Mouse (Mus musculus) induced T-regulatory cell, adult 2 months (primary cell): ENCODE data around the gene Trp53i11.

ENCODE experiments used
- DNase-seq: peaks from one replicate; pipeline ENCODE4 v3.0.0-alpha.2; 2012; ENCODE audit warnings: low read depth

Gene Trp53i11

DNA sequence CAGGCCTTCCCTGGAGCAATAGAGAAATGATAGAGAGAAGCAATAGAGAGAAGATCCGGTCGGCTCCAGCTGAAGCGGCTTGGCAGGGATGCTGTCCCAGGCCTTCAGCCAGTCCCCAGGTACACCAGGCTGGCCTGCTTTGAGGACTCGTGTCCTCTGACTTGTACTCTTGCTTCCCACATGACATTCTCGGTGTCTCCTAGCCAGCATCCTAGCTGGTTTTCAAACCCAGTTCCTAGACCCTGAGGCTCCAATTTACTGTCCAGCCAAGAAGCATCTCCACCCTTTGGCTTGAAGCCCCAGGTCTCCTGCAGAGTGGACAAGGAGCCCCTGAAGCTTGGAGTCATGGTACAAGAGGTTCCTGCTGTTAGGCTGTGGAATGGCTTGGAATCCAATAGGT is 54.8 kb downstream of the Trp53i11 start:
- DNase-seq: no peak

DNA sequence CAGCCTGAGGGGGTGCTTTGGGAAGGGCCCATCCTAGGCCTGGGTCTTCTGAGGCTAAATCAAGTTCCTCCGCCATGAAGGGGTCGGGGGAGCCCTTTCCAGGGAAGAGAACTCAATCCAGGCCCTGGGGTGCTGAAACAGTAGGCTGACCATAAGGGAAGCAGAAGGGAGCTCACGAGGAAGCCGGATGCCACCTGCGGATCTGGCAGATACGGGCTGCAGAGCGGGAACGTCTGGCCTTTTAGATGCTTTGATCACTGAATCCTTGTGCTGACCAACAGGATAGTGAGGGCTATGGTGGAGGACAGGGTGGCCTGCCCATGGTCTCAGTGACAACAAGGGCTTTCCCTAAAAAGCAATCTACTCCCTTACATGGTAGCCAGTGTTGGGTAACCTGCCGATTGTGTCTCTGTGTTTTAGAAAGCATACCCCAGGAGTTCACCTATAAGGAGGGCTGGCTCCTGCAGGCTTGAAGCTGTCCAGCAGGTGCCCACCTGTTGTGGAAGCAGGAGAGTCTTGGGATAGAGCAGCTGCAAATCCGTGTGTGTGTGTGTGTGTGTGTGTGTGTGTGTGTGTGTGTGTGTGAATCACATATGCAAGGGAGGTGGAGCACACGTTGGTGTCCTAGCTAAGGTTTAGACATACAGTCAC is 56.2 kb downstream of the Trp53i11 start:
- DNase-seq: no peak

DNA sequence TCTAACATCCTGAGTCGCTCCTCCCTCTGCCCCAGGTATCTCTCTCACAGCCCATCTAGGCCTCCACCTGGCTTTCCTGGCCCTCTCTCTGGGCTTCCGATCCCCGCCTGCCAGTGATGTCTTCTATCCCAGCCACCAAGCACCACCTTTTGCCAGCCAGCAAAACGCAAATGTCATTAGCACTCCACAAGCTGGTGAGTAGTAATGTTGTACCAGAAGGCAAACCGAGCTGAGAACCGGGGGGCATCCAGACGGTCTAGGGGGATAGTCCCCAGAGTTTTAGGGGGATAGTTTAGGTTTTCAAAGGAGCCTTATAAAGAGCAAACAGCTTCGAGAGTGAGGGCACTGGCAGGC is 56.7 kb downstream of the Trp53i11 start:
- no peak for DNase-seq

DNA sequence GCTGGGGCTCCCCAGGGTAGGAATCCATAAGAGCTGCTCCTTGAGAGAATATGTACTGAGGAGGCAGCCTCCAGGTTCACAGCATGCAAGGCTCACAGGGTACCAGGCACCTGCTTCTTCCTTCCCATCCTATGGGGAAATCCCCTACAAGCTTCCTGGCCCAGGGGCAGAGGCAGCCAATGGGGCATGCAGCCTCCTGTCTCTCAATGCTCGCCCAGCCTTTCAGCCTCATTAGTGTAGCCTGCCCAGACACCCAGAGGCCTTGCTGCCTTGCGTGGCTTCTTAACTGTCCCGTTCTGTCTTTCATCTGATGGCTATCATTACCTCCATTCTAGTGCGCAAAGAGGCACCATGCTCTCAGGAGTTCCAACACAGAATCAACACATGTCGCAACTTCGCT is 61.7 kb downstream of the Trp53i11 start:
- DNase-seq: no peak

DNA sequence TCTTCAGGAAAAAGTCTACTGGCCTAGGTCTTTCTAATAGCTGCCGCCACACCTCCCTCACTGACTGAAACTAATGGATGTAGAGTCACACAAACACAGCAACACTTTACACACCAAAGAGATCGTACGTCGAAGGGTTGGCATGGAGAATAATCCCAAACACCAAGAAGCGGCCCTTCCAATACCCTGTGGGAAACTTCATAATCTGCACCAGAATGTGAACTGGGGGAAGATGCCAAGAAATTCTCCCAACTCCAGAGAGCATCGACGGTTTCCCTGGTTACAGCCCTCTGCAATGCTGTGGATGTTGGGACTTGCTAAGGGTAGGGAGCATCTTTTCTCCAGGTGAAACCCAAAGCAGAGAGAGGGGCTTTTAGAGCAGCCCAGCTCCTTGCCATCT is 63.3 kb downstream of the Trp53i11 start:
- DNase-seq: no peak
